ENCODE assay signal across 8 mouse cellular contexts in the genomic region with DNA sequence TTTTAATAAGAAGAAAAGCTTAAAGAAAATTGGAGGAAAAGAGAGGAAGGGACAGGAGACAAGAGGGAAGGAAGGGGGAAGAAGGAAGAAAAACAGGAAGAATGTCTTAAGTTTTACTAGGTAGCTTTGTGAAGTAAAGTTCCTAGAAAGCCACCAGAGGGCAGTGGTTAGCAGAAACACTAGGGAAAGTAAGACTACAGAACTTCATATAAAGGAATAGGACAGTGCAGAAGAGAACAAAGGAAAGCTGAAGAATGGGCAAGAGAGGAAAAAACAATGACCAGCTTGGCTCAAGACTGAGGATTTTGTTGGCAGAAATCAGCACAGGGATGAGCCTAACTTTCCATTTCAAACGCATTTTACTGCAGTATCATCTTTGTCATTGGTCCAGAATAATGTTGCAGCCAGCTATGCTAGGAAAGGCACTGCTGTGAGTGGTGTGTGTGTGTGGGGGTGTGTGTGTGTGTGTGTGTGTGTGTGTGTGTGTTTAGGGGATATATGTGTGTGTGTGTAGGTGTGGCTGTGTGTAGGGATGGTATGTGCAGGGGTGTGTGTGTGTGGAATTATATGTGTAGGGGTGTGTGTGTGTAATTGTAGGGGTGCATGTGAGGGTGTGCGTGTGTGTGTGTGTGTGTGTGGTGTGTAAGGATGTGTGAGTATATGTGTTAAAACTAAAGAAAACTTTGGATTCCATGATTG. TPM values are rescaled to one million over a fixed set of nuclear protein-coding genes. Genes with fewer than 3 reads are reported as not detected.
DNase-seq lines count a peak whose midpoint lies in the region; ATAC-seq lines count a peak whose summit lies in the region.

No protein-coding gene starts in this region.

- H3K9me3 ChIP-seq in limb, embryonic 11.5 days (ENCODE audit: control insufficient read depth, low read length): no peaks in the 10 kb centered on the region
- no peaks in the 10 kb centered on the region for H3K9me3 ChIP-seq in limb, embryonic 10.5 days (replicated peaks)
- no peaks in the 10 kb centered on the region for H3K9me3 ChIP-seq in hindbrain, embryonic 14.5 days (ENCODE audit: control insufficient read depth, low read length)

- H3K36me3 ChIP-seq in limb, embryonic 11.5 days (ENCODE audit: control insufficient read depth, insufficient read depth, low read length): no peaks in the 10 kb centered on the region
- H3K36me3 ChIP-seq in limb, embryonic 10.5 days: no peaks in the 10 kb centered on the region
- no peaks in the 10 kb centered on the region for H3K36me3 ChIP-seq in hindbrain, embryonic 14.5 days (replicated peaks; ENCODE audit: control insufficient read depth, insufficient read depth)

- H3K27me3 ChIP-seq in limb, embryonic 11.5 days (ENCODE audit: control insufficient read depth, insufficient read depth, low read length): no peaks in the 10 kb centered on the region
- no peaks in the 10 kb centered on the region for H3K27me3 ChIP-seq in limb, embryonic 10.5 days (ENCODE audit: low read depth, poor library complexity, severe bottlenecking)
- no peaks in the 10 kb centered on the region for H3K27me3 ChIP-seq in hindbrain, embryonic 14.5 days (ENCODE audit: control insufficient read depth, insufficient read depth, low read length)

- peak; percentile 40; the same call in 1 of the 2 replicates for ATAC-seq in limb, embryonic 11.5 days (ENCODE audit: insufficient number of reproducible peaks, low FRiP score, low TSS enrichment, low read depth)
- peak; percentile 78; the same call in 1 of the 2 replicates for ATAC-seq in hindbrain, embryonic 14.5 days (ENCODE audit: low FRiP score)

- H3K9ac ChIP-seq in limb, embryonic 11.5 days (ENCODE audit: low read length): no peak overlapping the region
- H3K9ac ChIP-seq in hindbrain, embryonic 14.5 days: no peak overlapping the region

- DNase-seq in adrenal gland, postnatal 10 days: peak; percentile 32
- no peak for DNase-seq in adrenal gland, postnatal 25 days
- peak; percentile 49 for DNase-seq in limb, embryonic 11.5 days (ENCODE audit: low spot score)
- no peak for DNase-seq in limb, embryonic 10.5 days (ENCODE audit: low spot score)
- peak; percentile 20 for DNase-seq in c-Kit-positive CD71-positive TER-119-positive erythroid progenitor cells, embryonic 14.5 days (ENCODE audit: low spot score)
- peak; percentile 72 for DNase-seq in hindbrain, embryonic 14.5 days (ENCODE audit: low spot score)
- DNase-seq in lung, postnatal 36 days: peak; percentile 13
- peak; percentile 42 for DNase-seq in thymus, postnatal 14 days

- H3K4me1 ChIP-seq in limb, embryonic 11.5 days (ENCODE audit: control insufficient read depth, insufficient read depth, low read length): no peaks in the 10 kb centered on the region
- H3K4me1 ChIP-seq in limb, embryonic 10.5 days: peaks cover 8% of the 10 kb centered on the region; the same call in 1 of the 2 replicates
- no peaks in the 10 kb centered on the region for H3K4me1 ChIP-seq in hindbrain, embryonic 14.5 days (replicated peaks; ENCODE audit: control insufficient read depth, insufficient read depth, low read length)

- WGBS in limb, embryonic 11.5 days: 83% methylated on average over 2 of the region's 2 CpGs
- WGBS in limb, embryonic 10.5 days: 72% methylated on average over 2 of the region's 2 CpGs
- WGBS in hindbrain, embryonic 14.5 days: 72% methylated on average over 2 of the region's 2 CpGs

- no peak overlapping the region for H3K4me2 ChIP-seq in limb, embryonic 11.5 days (ENCODE audit: low read depth, severe bottlenecking)
- no peak overlapping the region for H3K4me2 ChIP-seq in hindbrain, embryonic 14.5 days (replicated peaks)

- H3K27ac ChIP-seq in limb, embryonic 11.5 days (replicated peaks; ENCODE audit: low read depth, low read length): no peak overlapping the region
- H3K27ac ChIP-seq in limb, embryonic 10.5 days: no peak overlapping the region
- no peak overlapping the region for H3K27ac ChIP-seq in hindbrain, embryonic 14.5 days

- no peak overlapping the region for H3K4me3 ChIP-seq in limb, embryonic 11.5 days (ENCODE audit: low read depth, low read length)
- H3K4me3 ChIP-seq in limb, embryonic 10.5 days: no peak overlapping the region
- no peak overlapping the region for H3K4me3 ChIP-seq in hindbrain, embryonic 14.5 days (replicated peaks; ENCODE audit: low read length)

RNA-seq across cellular contexts. Expression of a gene that starts 25.2 kb away (rescaled TPM):
- 1 to 10 TPM; 1.2 TPM for total RNA-seq in adrenal gland, postnatal 10 days (2021)
- total RNA-seq in adrenal gland, postnatal 25 days (2021): 0.95 and 2.8 TPM in 2 replicates
- polyA plus RNA-seq in limb, embryonic 11.5 days (2014; fragmentation: Nextera tagmentation; extraction: Ambion mirVana): 0.17 and 0.35 TPM in 2 replicates
- 0.15 and 0.19 TPM in 2 replicates for polyA plus RNA-seq in limb, embryonic 10.5 days (2016; fragmentation: Nextera tagmentation; extraction: Ambion mirVana)
- polyA plus RNA-seq in hindbrain, embryonic 14.5 days (2014; fragmentation: Nextera tagmentation; extraction: Ambion mirVana): 3.5 and 3.9 TPM in 2 replicates

RNA-seq across cellular contexts. Expression of a gene that starts 31.9 kb away (rescaled TPM):
- total RNA-seq in adrenal gland, postnatal 10 days (2021): not detected
- not detected in 2 replicates for total RNA-seq in adrenal gland, postnatal 25 days (2021)
- not detected in 2 replicates for polyA plus RNA-seq in limb, embryonic 11.5 days (2014; fragmentation: Nextera tagmentation; extraction: Ambion mirVana)
- not detected in 2 replicates for polyA plus RNA-seq in limb, embryonic 10.5 days (2016; fragmentation: Nextera tagmentation; extraction: Ambion mirVana)
- polyA plus RNA-seq in hindbrain, embryonic 14.5 days (2014; fragmentation: Nextera tagmentation; extraction: Ambion mirVana): not detected in 2 replicates

Comparison
In these comparisons a context has a peak if more than half of its experiments do, and no peak if none do; other contexts are left out.
1. DNase-seq: peak in adrenal gland, postnatal 10 days (single experiment), limb, embryonic 11.5 days (single experiment), c-Kit-positive CD71-positive TER-119-positive erythroid progenitor cells, embryonic 14.5 days (single experiment), hindbrain, embryonic 14.5 days (single experiment), lung, postnatal 36 days (single experiment) and thymus, postnatal 14 days (single experiment); none in adrenal gland, postnatal 25 days (single experiment) and limb, embryonic 10.5 days (single experiment).